Mouse (Mus musculus): ENCODE results near the gene Alg14. TPM values are rescaled to one million over a fixed set of nuclear protein-coding genes. Genes with fewer than 3 reads are reported as not detected.
A peak's percentile ranks its signal among the peaks of the same experiment; 100 is the strongest.

Gene Alg14
- polyA plus RNA-seq, 1 experiment, result 24.5 TPM

DNA sequence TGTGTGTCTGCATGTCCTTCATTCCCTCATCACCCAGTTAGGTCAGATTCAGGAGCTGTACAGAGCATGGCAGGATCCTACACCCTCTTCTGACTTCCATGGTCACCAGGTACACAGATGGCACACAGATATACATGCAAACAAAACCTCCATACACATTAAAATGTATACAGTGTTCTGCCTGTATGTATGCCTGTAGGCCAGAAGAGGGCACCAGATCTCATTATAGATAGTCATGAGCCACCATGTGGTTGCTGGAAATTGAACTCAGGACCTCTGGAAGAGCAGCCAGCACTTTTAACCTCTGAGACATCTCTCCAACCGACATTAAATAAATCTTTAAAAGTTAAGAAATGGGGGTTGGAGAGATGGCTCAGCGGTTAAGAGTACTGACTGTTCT lies 2.6 kb downstream of the Alg14 start:
- 76% methylated on average over 2 of the region's 2 CpGs for WGBS
- TF ChIP-seq CTCF (IDR thresholded peaks at IDR 0.05; ENCODE audit: insufficient read depth, low read length) (no peak), POLR2A (IDR thresholded peaks at IDR 0.05; ENCODE audit: borderline replicate concordance, extremely low read depth, low read depth, low read length) (no peak)
- peaks cover 4% of the 10 kb centered on the region; the same call in 1 of the 2 replicates for H3K4me1 ChIP-seq (ENCODE audit: control insufficient read depth, insufficient read depth, low read length)
- DNase-seq, result no peak
- H3K4me3 ChIP-seq (replicated peaks; ENCODE audit: extremely low read depth, low read depth, low read length), result no peak overlapping the region

- DNase-seq, result no peak
- H3K4me1 ChIP-seq (ENCODE audit: control insufficient read depth, insufficient read depth, low read length), result no peaks in the 10 kb centered on the region; the same call in 1 of the 2 replicates
- 93% methylated on average over 7 of the region's 7 CpGs for WGBS
- TF ChIP-seq POLR2A (IDR thresholded peaks at IDR 0.05; ENCODE audit: borderline replicate concordance, extremely low read depth, low read depth, low read length) (no peak), CTCF (IDR thresholded peaks at IDR 0.05; ENCODE audit: insufficient read depth, low read length) (peak; percentile 18; the same call in 1 of the 2 replicates)
- no peak overlapping the region for H3K4me3 ChIP-seq (replicated peaks; ENCODE audit: extremely low read depth, low read depth, low read length)
Measured at GRCm38 (mm10) chr3:121306641-121307040, 15.1 kb downstream of the Alg14 start.

GRCm38 (mm10) chr3:121307532-121308234 lies 16.1 kb downstream of the Alg14 start:
- Histone ChIP-seq H3K4me1 (ENCODE audit: control insufficient read depth, insufficient read depth, low read length) (no peaks in the 10 kb centered on the region; the same call in 1 of the 2 replicates), H3K4me3 (replicated peaks; ENCODE audit: extremely low read depth, low read depth, low read length) (no peak overlapping the region)
- WGBS, result 68% methylated on average over 7 of the region's 7 CpGs
- DNase-seq, result peak; percentile 68
- TF ChIP-seq POLR2A (IDR thresholded peaks at IDR 0.05; ENCODE audit: borderline replicate concordance, extremely low read depth, low read depth, low read length) (no peak), CTCF (IDR thresholded peaks at IDR 0.05; ENCODE audit: insufficient read depth, low read length) (peak; percentile 98)

DNA sequence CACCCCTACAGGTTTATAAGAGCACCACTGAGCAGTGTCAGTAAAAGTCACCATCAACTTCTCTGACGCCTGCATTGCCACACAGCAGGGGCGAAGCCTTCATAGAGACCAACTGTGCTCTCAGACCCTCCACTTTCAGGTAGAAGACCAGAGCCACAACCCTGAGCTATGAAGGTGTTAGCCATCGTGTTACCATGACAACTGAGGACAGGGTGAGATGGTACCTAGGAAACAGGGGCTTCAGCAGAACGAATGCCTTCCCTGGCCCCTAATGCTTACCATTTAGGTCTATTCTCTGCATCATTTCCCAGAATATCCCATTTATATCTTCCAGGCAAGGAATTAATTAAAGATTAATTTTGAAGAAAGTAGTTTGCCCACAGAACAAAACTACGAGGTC lies 17.4 kb downstream of the Alg14 start:
- 90% methylated on average over 5 of the region's 5 CpGs for WGBS
- TF ChIP-seq CTCF (IDR thresholded peaks at IDR 0.05; ENCODE audit: insufficient read depth, low read length) (no peak), POLR2A (IDR thresholded peaks at IDR 0.05; ENCODE audit: borderline replicate concordance, extremely low read depth, low read depth, low read length) (no peak)
- Histone ChIP-seq H3K4me1 (ENCODE audit: control insufficient read depth, insufficient read depth, low read length) (no peaks in the 10 kb centered on the region; the same call in 1 of the 2 replicates), H3K4me3 (replicated peaks; ENCODE audit: extremely low read depth, low read depth, low read length) (no peak overlapping the region)
- no peak for DNase-seq

DNA sequence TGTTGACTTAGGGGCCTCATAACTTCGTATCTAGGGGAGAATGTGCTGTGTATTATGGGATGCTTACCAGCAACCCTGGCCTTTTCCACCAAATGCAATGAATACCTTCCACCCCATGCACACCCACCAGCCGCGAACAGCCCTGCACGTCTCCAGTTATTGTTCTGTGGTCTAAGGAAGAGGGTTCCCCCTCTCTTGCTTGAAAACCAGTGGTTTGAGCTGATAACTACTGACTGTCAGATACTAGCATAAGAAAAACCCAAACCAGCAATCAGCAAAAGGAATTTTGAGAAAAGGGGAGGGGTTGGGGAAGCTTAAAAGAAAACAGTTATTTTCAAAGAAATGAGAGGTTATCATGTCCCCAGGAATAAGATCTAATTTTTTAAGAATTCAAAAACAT lies 17.9 kb downstream of the Alg14 start:
- TF ChIP-seq CTCF (IDR thresholded peaks at IDR 0.05; ENCODE audit: insufficient read depth, low read length), result no peak
- no peak for TF ChIP-seq POLR2A (IDR thresholded peaks at IDR 0.05; ENCODE audit: borderline replicate concordance, extremely low read depth, low read depth, low read length)
- H3K4me1 ChIP-seq (ENCODE audit: control insufficient read depth, insufficient read depth, low read length), result no peaks in the 10 kb centered on the region; the same call in 1 of the 2 replicates
- DNase-seq, result no peak
- 81% methylated on average over 4 of the region's 4 CpGs for WGBS
- no peak overlapping the region for H3K4me3 ChIP-seq (replicated peaks; ENCODE audit: extremely low read depth, low read depth, low read length)

- TF ChIP-seq POLR2A (IDR thresholded peaks at IDR 0.05; ENCODE audit: borderline replicate concordance, extremely low read depth, low read depth, low read length) (no peak), CTCF (IDR thresholded peaks at IDR 0.05; ENCODE audit: insufficient read depth, low read length) (no peak)
- Histone ChIP-seq H3K4me1 (ENCODE audit: control insufficient read depth, insufficient read depth, low read length) (no peaks in the 10 kb centered on the region; the same call in 1 of the 2 replicates), H3K4me3 (replicated peaks; ENCODE audit: extremely low read depth, low read depth, low read length) (no peak overlapping the region)
- no peak for DNase-seq
- WGBS, result 53% methylated on average over 16 of the region's 16 CpGs
Measured at GRCm38 (mm10) chr3:121309896-121310714, 18.5 kb downstream of the Alg14 start.

DNA sequence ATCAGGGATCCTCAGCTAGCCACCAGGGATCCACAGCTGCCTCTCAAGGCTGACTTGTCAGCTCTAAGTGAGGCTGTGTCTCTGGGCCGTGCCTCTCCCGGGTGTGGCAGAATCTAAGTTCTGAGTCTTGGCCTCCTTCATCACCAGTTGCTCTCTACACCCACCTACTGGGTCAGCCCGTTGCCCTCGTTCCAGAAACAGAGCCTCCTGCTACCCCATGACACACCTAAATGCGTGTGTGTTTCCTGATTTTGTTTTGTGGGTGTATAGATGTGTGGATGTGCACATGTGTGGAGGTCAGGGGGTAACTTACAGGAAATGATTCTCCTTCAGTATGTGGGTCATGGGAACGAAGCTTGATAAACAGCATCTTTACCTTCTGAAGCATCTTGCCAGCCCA lies 20.9 kb downstream of the Alg14 start:
- no peak for TF ChIP-seq POLR2A (IDR thresholded peaks at IDR 0.05; ENCODE audit: borderline replicate concordance, extremely low read depth, low read depth, low read length)
- no peak for TF ChIP-seq CTCF (IDR thresholded peaks at IDR 0.05; ENCODE audit: insufficient read depth, low read length)
- H3K4me3 ChIP-seq (replicated peaks; ENCODE audit: extremely low read depth, low read depth, low read length), result no peak overlapping the region
- DNase-seq, result no peak
- WGBS, result 72% methylated on average over 6 of the region's 6 CpGs
- no peaks in the 10 kb centered on the region; the same call in 1 of the 2 replicates for H3K4me1 ChIP-seq (ENCODE audit: control insufficient read depth, insufficient read depth, low read length)

DNA sequence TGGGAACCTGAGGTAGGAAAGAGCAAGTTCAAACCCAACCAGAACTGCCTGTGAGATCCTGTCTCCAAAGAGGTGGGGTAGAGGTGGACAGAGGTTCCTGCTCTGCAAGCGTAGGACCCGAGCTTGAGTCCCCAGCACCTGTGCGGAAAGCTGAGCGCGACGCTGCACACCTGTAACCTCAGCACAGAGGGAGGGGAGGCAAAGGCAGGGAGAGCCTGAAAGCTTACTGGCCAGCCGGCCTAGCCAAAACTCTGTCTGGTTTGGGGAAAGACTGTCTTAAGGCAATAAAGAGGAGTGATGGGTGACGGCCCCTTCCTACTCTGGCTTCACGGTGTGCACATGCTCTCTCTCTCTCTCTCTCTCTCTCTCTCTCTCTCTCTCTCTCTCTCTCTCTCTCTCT lies 21.4 kb downstream of the Alg14 start:
- DNase-seq, result no peak
- Histone ChIP-seq H3K4me3 (replicated peaks; ENCODE audit: extremely low read depth, low read depth, low read length) (no peak overlapping the region), H3K4me1 (ENCODE audit: control insufficient read depth, insufficient read depth, low read length) (no peaks in the 10 kb centered on the region)
- WGBS, result 91% methylated on average over 9 of the region's 9 CpGs
- no peak for TF ChIP-seq CTCF (IDR thresholded peaks at IDR 0.05; ENCODE audit: insufficient read depth, low read length)

GRCm38 (mm10) chr3:121314149-121314548 lies 22.6 kb downstream of the Alg14 start:
- no peaks in the 10 kb centered on the region for H3K4me1 ChIP-seq (ENCODE audit: control insufficient read depth, insufficient read depth, low read length)
- 77% methylated on average over 6 of the region's 6 CpGs for WGBS
- TF ChIP-seq CTCF (IDR thresholded peaks at IDR 0.05; ENCODE audit: insufficient read depth, low read length) (no peak), POLR2A (IDR thresholded peaks at IDR 0.05; ENCODE audit: borderline replicate concordance, extremely low read depth, low read depth, low read length) (no peak)
- no peak overlapping the region for H3K4me3 ChIP-seq (replicated peaks; ENCODE audit: extremely low read depth, low read depth, low read length)
- DNase-seq, result no peak

Data from lung, adult 2 months (tissue).